Mouse (Mus musculus): ENCODE measurements at regions not wholly inside any gene's neighbourhood (a gene's known extent, or its start where the extent isn't known, plus 50 kb on each side); places are given as distances from the start of the nearest gene placed in this dataset.

GRCm38 (mm10) chr19:51860666-51861065 is 403.4 kb upstream of the Ins1 start:
- peak; percentile 1 to 16 for DNase-seq

DNA sequence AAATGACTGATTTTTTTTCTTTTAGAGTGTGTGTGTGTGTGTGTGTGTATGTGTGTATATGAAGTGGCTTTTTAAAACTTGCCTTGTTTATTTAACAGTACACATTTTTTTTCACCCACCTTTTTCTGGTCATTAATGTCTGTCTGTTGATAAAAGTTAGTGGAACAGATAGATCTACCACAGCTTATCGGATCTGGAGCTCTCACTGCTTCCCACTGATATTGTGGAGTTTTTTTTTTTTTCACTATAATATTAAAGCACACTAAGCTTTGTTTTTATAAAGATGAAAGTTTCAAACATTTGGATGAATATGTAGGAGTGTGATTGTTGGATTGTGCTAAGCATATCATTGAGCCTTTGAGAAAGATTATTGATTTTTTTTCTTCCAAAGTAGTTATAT is 395.8 kb upstream of the Ins1 start:
- DNase-seq: no peak

DNA sequence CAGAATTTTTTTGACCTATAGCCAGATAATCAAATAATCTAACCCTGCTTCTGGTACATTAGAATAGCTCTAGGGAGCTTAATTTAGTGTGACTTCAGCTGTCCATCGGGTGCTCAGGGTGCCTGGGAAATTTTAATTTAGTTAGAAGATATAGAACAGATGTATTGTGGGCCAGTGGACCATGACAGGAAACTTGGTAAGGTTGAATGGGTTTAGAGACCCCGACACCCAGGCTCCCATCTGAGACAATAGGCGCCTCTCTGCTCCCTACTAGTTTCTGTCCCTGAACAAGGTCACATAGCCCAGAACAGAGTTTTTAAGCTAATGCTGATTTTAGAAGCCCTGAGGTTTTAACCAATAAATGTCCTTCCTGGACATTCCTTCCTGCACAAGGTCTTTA is 394.2 kb upstream of the Ins1 start:
- no peak for DNase-seq
